Comparison of ENCODE assay signal across 22 mouse cellular contexts in the genomic region with DNA sequence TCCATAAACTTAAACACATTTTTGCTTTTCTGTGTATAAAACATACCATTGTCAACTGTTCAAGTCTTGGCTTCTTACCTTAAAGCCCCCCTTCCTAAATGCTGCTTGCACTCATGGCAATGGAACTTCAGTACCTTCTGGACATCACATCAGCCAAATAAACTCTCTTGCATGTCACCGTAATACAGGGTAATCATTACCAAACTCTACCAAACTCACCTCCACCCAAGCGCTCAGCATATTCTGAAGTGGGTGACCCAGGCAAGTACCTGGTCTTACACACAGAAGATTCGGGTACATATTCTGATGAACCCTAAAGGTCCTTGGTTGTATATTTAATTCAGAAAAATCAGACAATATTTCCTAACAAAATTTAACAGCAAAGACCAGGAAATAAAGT. TPM values are rescaled to one million over a fixed set of nuclear protein-coding genes. Genes with fewer than 3 reads are reported as not detected.
DNase-seq lines count a peak whose midpoint lies in the region; ATAC-seq and TF ChIP-seq lines count a peak whose summit lies in the region.
"Had no signal": no experiment of that assay in that cellular context is flagged by ENCODE, and none has a peak within 500 bp of the region (broad histone marks: within the 10 kb centered on the region; RNA-seq: fewer than 3 reads in every experiment).

No protein-coding gene starts in this region.

- peak overlapping the region; percentile 100; the same call in 1 of the 2 replicates for H3K27ac ChIP-seq in heart, adult 2 months
- H3K27ac ChIP-seq in lung, embryonic 16.5 days (ENCODE audit: low read length) = no peak overlapping the region
- no peak overlapping the region for H3K27ac ChIP-seq in liver, embryonic 14.5 days
- no peak overlapping the region for H3K27ac ChIP-seq in stomach, embryonic 16.5 days (ENCODE audit: low read length)
- H3K27ac ChIP-seq: heart, embryonic 10.5 days; midbrain, embryonic 15.5 days had no signal

- peak overlapping the region; percentile 91 for H3K4me2 ChIP-seq in lung, embryonic 16.5 days (ENCODE audit: low read depth, low read length)
- H3K4me2 ChIP-seq in liver, embryonic 14.5 days (ENCODE audit: low read depth) = peak overlapping the region; percentile 70
- H3K4me2 ChIP-seq in stomach, embryonic 16.5 days (ENCODE audit: low read depth, low read length) = peak overlapping the region; percentile 86
- H3K4me2 ChIP-seq: midbrain, embryonic 15.5 days had no signal

- no peaks in the 10 kb centered on the region for H3K9me3 ChIP-seq in lung, embryonic 16.5 days (ENCODE audit: control insufficient read depth, low read length)
- H3K9me3 ChIP-seq in liver, embryonic 14.5 days (ENCODE audit: control insufficient read depth, low read length) = no peaks in the 10 kb centered on the region
- H3K9me3 ChIP-seq in stomach, embryonic 16.5 days (replicated peaks; ENCODE audit: control insufficient read depth, low read length) = no peaks in the 10 kb centered on the region
- H3K9me3 ChIP-seq: heart, embryonic 10.5 days; midbrain, embryonic 15.5 days had no signal

- no peak overlapping the region for H3K4me3 ChIP-seq in heart, adult 2 months
- H3K4me3 ChIP-seq in lung, embryonic 16.5 days (ENCODE audit: low read length) = no peak overlapping the region; the same call in 1 of the 2 replicates
- peak overlapping the region in 1 of 2 experiments; percentile 65; a peak in 1 of 4 replicates for H3K4me3 ChIP-seq in liver, embryonic 14.5 days (ENCODE audit: insufficient read depth in 1 of 2, low read depth in 2 of 2, low read length in 2 of 2)
- peak overlapping the region; percentile 95 for H3K4me3 ChIP-seq in stomach, embryonic 16.5 days (replicated peaks; ENCODE audit: low read length)
- H3K4me3 ChIP-seq: heart, embryonic 10.5 days; midbrain, embryonic 15.5 days had no signal

- H3K4me1 ChIP-seq in heart, adult 2 months (ENCODE audit: control insufficient read depth, insufficient read depth, low read length) = peaks cover 28% of the 10 kb centered on the region
- peaks cover 51% of the 10 kb centered on the region for H3K4me1 ChIP-seq in lung, embryonic 16.5 days (replicated peaks; ENCODE audit: control insufficient read depth, insufficient read depth, low read length)
- H3K4me1 ChIP-seq in liver, embryonic 14.5 days (replicated peaks; ENCODE audit: control insufficient read depth in 2 of 2, insufficient read depth in 2 of 2, low read length in 1 of 2) = peaks cover 45 to 52% of the 10 kb centered on the region in 2 experiments
- peaks cover 50% of the 10 kb centered on the region for H3K4me1 ChIP-seq in stomach, embryonic 16.5 days (ENCODE audit: control insufficient read depth, insufficient read depth, low read length)

- no peak for ATAC-seq in lung, embryonic 16.5 days (ENCODE audit: low read depth)
- ATAC-seq in liver, embryonic 14.5 days (ENCODE audit: insufficient read depth) = no peak
- no peak for ATAC-seq in stomach, embryonic 16.5 days (ENCODE audit: insufficient read depth, low FRiP score)
- ATAC-seq in megakaryocyte-erythroid progenitor cell, adult 5-6 weeks (replicated peaks; ENCODE audit: low FRiP score, low TSS enrichment, poor library complexity, severe bottlenecking) = no peak
- ATAC-seq: inflammation-experienced regulatory T-cells, adult 6 months; midbrain, embryonic 15.5 days had no signal

- peaks cover 48% of the 10 kb centered on the region for H3K36me3 ChIP-seq in heart, adult 2 months (ENCODE audit: control insufficient read depth, insufficient read depth, low read length)
- H3K36me3 ChIP-seq in lung, embryonic 16.5 days (ENCODE audit: control insufficient read depth, insufficient read depth, low read length) = no peaks in the 10 kb centered on the region; the same call in 1 of the 2 replicates
- H3K36me3 ChIP-seq in liver, embryonic 14.5 days (replicated peaks; ENCODE audit: control insufficient read depth, insufficient read depth, low read depth) = peaks cover 18% of the 10 kb centered on the region
- no peaks in the 10 kb centered on the region for H3K36me3 ChIP-seq in stomach, embryonic 16.5 days (ENCODE audit: control insufficient read depth, insufficient read depth, low read length)
- H3K36me3 ChIP-seq: heart, embryonic 10.5 days; midbrain, embryonic 15.5 days had no signal

- H3K9ac ChIP-seq in heart, adult 2 months (ENCODE audit: low read depth, low read length) = no peak overlapping the region
- no peak overlapping the region for H3K9ac ChIP-seq in lung, embryonic 16.5 days (ENCODE audit: low read length)
- H3K9ac ChIP-seq in liver, embryonic 14.5 days (replicated peaks) = peak overlapping the region; percentile 10; the same call in 1 of the 2 replicates
- H3K9ac ChIP-seq in stomach, embryonic 16.5 days (ENCODE audit: low read length) = 0 out of 2 replicates have a peak overlapping the region, but pooled peaks have one; percentile 40
- H3K9ac ChIP-seq: midbrain, embryonic 15.5 days had no signal

- intact Hi-C loops in heart, adult 2 months (cut with DNase I) = loop anchor here (10.0 kb wide), 1 partner anchor 96 kb away; no protein-coding TSS in a partner anchor

- no peak for TF ChIP-seq EP300 in heart, adult 2 months (IDR thresholded peaks at IDR 0.05; ENCODE audit: insufficient read depth, low read depth, low read length)
- no peak for TF ChIP-seq EP300 in liver, embryonic 14.5 days (IDR thresholded peaks at IDR 0.05; ENCODE audit: low read depth)

- no peaks in the 10 kb centered on the region for H3K27me3 ChIP-seq in heart, adult 2 months (ENCODE audit: control insufficient read depth, insufficient read depth, low read length)
- no peaks in the 10 kb centered on the region for H3K27me3 ChIP-seq in lung, embryonic 16.5 days (ENCODE audit: control insufficient read depth, insufficient read depth, low read depth, low read length)
- no peaks in the 10 kb centered on the region for H3K27me3 ChIP-seq in liver, embryonic 14.5 days (ENCODE audit: control insufficient read depth, insufficient read depth, low read length)
- H3K27me3 ChIP-seq in stomach, embryonic 16.5 days (ENCODE audit: control insufficient read depth, insufficient read depth, low read length) = no peaks in the 10 kb centered on the region
- H3K27me3 ChIP-seq: CH12.LX had no signal

- 78% methylated on average over 3 of the region's 3 CpGs for WGBS in heart, adult 2 months
- 67% methylated on average over 3 of the region's 3 CpGs for WGBS in lung, embryonic 16.5 days
- 65% methylated on average over 3 of the region's 3 CpGs for WGBS in liver, embryonic 14.5 days (ENCODE audit: insufficient replicate concordance)
- WGBS in stomach, embryonic 16.5 days = 82% methylated on average over 3 of the region's 3 CpGs

- no peak for DNase-seq in heart, adult 2 months
- DNase-seq in heart, adult 11 months = no peak
- DNase-seq in lung, adult 18-20 months = no peak
- no peak for DNase-seq in liver, embryonic 14.5 days (ENCODE audit: low read depth in 3 of 3, low spot score in 3 of 3)
- DNase-seq in thymus, postnatal 36 days = no peak
- DNase-seq: adrenal gland, postnatal 14 days; cerebellum, adult 18-20 months; cerebellum, postnatal 36 days; gastrocnemius, postnatal 10 days; kidney, postnatal 25 days; layer of hippocampus, adult 9-11 months; lung, postnatal 36 days; retina, postnatal 1 day; right cerebral cortex, postnatal 4 days; thymus, adult 18-20 months had no signal

- TF ChIP-seq CTCF in heart, adult 2 months (IDR thresholded peaks at IDR 0.05) = no peak
- TF ChIP-seq CTCF in liver, embryonic 14.5 days (IDR thresholded peaks at IDR 0.05; ENCODE audit: low read depth) = no peak

- peaks cover 10% of the 10 kb centered on the region for H3K79me2 ChIP-seq in heart, adult 2 months (replicated peaks; ENCODE audit: control insufficient read depth, insufficient read depth, low read length)

- no peak for TF ChIP-seq POLR2A in heart, adult 2 months (IDR thresholded peaks at IDR 0.05; ENCODE audit: insufficient read depth, low read depth, low read length)

RNA-seq across cellular contexts. Expression of gene Nfe2l2, which starts 3.9 kb away (rescaled TPM):
- total RNA-seq in heart, adult 2 months (2021) = 10 to 100 TPM; 56.2 to 67.1 TPM
- polyA plus RNA-seq in heart, adult 2 months (2012; rRNA removed) = 36.5 and 52.4 TPM in 2 replicates
- polyA plus RNA-seq in lung, embryonic 16.5 days (2015; fragmentation: Nextera tagmentation; extraction: Ambion mirVana) = 134 and 137 TPM in 2 replicates
- polyA plus RNA-seq in liver, embryonic 14.5 days (2012; rRNA removed) = 24.7 and 30.4 TPM in 2 replicates
- 40.0 and 42.2 TPM in 2 replicates for polyA plus RNA-seq in liver, embryonic 14.5 days (2014; fragmentation: Nextera tagmentation; extraction: Ambion mirVana)
- 128 and 142 TPM in 2 replicates for polyA plus RNA-seq in stomach, embryonic 16.5 days (2015; fragmentation: Nextera tagmentation; extraction: Ambion mirVana)
- 127 and 136 TPM in 2 replicates for total RNA-seq in megakaryocyte-erythroid progenitor cell, adult 5-6 weeks (2014; fragmentation: Nextera tagmentation)
- total RNA-seq in megakaryocyte-erythroid progenitor cell, adult 5-6 weeks (2017) = 123 and 130 TPM in 2 replicates

RNA-seq across cellular contexts. Expression of gene Hnrnpa3, which starts 41.5 kb away (rescaled TPM):
- 100 to 1,000 TPM; 177 to 180 TPM for total RNA-seq in heart, adult 2 months (2021)
- polyA plus RNA-seq in heart, adult 2 months (2012; rRNA removed) = 18.5 and 44.9 TPM in 2 replicates
- 298 and 346 TPM in 2 replicates for polyA plus RNA-seq in lung, embryonic 16.5 days (2015; fragmentation: Nextera tagmentation; extraction: Ambion mirVana)
- 189 and 409 TPM in 2 replicates for polyA plus RNA-seq in liver, embryonic 14.5 days (2012; rRNA removed)
- polyA plus RNA-seq in liver, embryonic 14.5 days (2014; fragmentation: Nextera tagmentation; extraction: Ambion mirVana) = 85.0 and 93.4 TPM in 2 replicates
- 194 and 260 TPM in 2 replicates for polyA plus RNA-seq in stomach, embryonic 16.5 days (2015; fragmentation: Nextera tagmentation; extraction: Ambion mirVana)
- total RNA-seq in megakaryocyte-erythroid progenitor cell, adult 5-6 weeks (2014; fragmentation: Nextera tagmentation) = 791 and 833 TPM in 2 replicates
- total RNA-seq in megakaryocyte-erythroid progenitor cell, adult 5-6 weeks (2017) = 389 and 460 TPM in 2 replicates

Comparison
In these comparisons a context has a peak if more than half of its experiments do, and no peak if none do; other contexts are left out.
1. H3K9ac ChIP-seq: peak in liver, embryonic 14.5 days (single experiment) and stomach, embryonic 16.5 days (single experiment); none in heart, adult 2 months (single experiment) and lung, embryonic 16.5 days (single experiment).
2. Peak in every context shown above with its lines, with median percentiles within 50 percentile points of each other: H3K4me2 ChIP-seq.